Mouse (Mus musculus) embryonic facial prominence, embryonic 11.5 days (tissue): ENCODE results near the gene Ces2f. TPM values are rescaled to one million over a fixed set of nuclear protein-coding genes. Genes with fewer than 3 reads are reported as not detected.

Experiments
- ATAC-seq: fragments of 200-750 bp; cut with Nextera tagmentation; replicated peaks from 2 replicates; pipeline ENCODE4 v1.8.0; 2017; ENCODE audit warnings: low read depth; ENCODE audit not compliant: insufficient number of reproducible peaks, low FRiP score, low TSS enrichment
- DNase-seq: peaks from one replicate; pipeline ENCODE4 v3.0.0-alpha.2; 2015; ENCODE audit warnings: low spot score
- H3K27ac ChIP-seq: fragments of 300-500 bp; sonication (generic); replicated peaks from 2 replicates; pipeline ENCODE4 v1.5.1; 2014; ENCODE audit warnings: mild to moderate bottlenecking, low read depth, low read length, control low read depth
- H3K27me3 ChIP-seq: fragments of 300-500 bp; sonication (generic); 2 replicates; pipeline ENCODE4 v1.6.1; 2014; ENCODE audit warnings: mild to moderate bottlenecking, low read length, moderate library complexity, mixed read lengths; ENCODE audit not compliant: control insufficient read depth, insufficient read depth
- H3K36me3 ChIP-seq: fragments of 300-500 bp; sonication (generic); replicated peaks from 2 replicates; pipeline ENCODE4 v1.6.1; 2014; ENCODE audit warnings: low read depth, mild to moderate bottlenecking, low read length, moderate library complexity, mixed read lengths; ENCODE audit not compliant: control insufficient read depth, insufficient read depth
- H3K4me1 ChIP-seq: fragments of 300-500 bp; sonication (generic); 2 replicates; pipeline ENCODE4 v1.6.1; 2014; ENCODE audit warnings: low read length, mixed read lengths; ENCODE audit not compliant: control insufficient read depth, insufficient read depth
- H3K4me2 ChIP-seq: fragments of 300-500 bp; sonication (generic); 2 replicates; pipeline ENCODE4 v1.6.1; 2014; ENCODE audit warnings: low read depth, mild to moderate bottlenecking, control low read depth, low read length, moderate library complexity
- H3K4me3 ChIP-seq: fragments of 300-500 bp; sonication (generic); 2 replicates; pipeline ENCODE4 v1.5.1; 2014; ENCODE audit warnings: low read depth, low read length, control low read depth
- H3K9ac ChIP-seq: fragments of 300-500 bp; sonication (generic); replicated peaks from 2 replicates; pipeline ENCODE4 v1.6.1; 2014; ENCODE audit warnings: mild to moderate bottlenecking, control low read depth, low read length
- H3K9me3 ChIP-seq: fragments of 300-500 bp; sonication (generic); replicated peaks from 2 replicates; pipeline ENCODE4 v1.6.1; 2016; ENCODE audit warnings: mild to moderate bottlenecking, low read length, inconsistent platforms, mixed read lengths; ENCODE audit not compliant: control insufficient read depth
- WGBS: fragments of 180-500 bp; shearing (Covaris S2); extraction: QIAGEN DNeasy Blood & Tissue Kit; methylation state at CpG from one replicate; pipeline ENCODE4 v1.1.7; 2014; 5-methylcytosine and 5-hydroxymethylcytosine counted together
- polyA plus RNA-seq: library from polyadenylated mRNA; unstranded; fragments of >200 nt; fragmentation: Nextera tagmentation; extraction: Ambion mirVana; gene quantifications from 2 replicates; pipeline ENCODE4 v1.2.1, GENCODE M21; 2014

Gene Ces2f
- polyA plus RNA-seq, 1 experiment from 2014 or later = not detected

DNA sequence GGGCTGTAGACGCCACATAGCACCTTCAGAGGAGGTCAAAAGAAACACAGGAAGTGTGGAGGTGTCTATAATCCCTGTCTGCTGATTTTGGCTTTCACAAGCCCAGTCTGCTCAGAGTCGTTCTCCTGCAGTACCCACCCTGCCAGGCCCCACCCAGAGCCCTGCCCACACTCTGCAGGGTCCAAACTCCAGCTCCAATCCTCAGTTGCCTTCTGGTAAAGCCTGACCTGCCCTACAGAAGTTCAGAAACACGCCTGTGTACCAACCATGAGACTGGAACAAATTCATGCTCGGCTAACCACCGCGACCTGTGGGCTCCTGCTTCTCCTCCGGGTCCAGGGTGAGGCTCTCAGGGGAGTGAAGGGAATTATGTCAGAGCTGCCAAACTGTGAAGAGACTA is 53.4 kb downstream of the Ces2f start, which contains the start of gene Ces2h:
Gene Ces2h, plus strand, starts transcription at position 268 of the 400 bp plus-strand sequence.
- Histone ChIP-seq H3K9me3 (no peaks in the 10 kb centered on the region), H3K36me3 (no peaks in the 10 kb centered on the region), H3K9ac (no peak within 1 kb of the TSS), H3K4me3 (no peak within 1 kb of the TSS), H3K4me1 (no peaks in the 10 kb centered on the region), H3K4me2 (no peak within 1 kb of the TSS), H3K27me3 (no peaks in the 10 kb centered on the region), H3K27ac (no peak within 1 kb of the TSS)
- ATAC-seq (no peak), DNase-seq (no peak)
- 82% methylated on average over 7 of the region's 7 CpGs for WGBS

Other genes starting within 250 kb of the Ces2f start
- gene Ces2a, start 213.4 kb upstream of the Ces2f start, polyA plus RNA-seq = not detected in 2 replicates
- 0.17 TPM in 1 of 2 replicates, not detected in the other for gene Ces2b, start 115.8 kb upstream of the Ces2f start, polyA plus RNA-seq
- not detected in 2 replicates for gene Ces2c, start 100.3 kb upstream of the Ces2f start, polyA plus RNA-seq
- gene Ces2e, start 21.1 kb upstream of the Ces2f start, polyA plus RNA-seq = 0.10 TPM in 1 of 2 replicates, not detected in the other
- gene Ces2g, start 14.4 kb downstream of the Ces2f start, polyA plus RNA-seq = not detected in 2 replicates
- gene Ces2h, start 53.5 kb downstream of the Ces2f start, polyA plus RNA-seq = not detected in 2 replicates
- gene Ces3a, start 101.2 kb downstream of the Ces2f start, polyA plus RNA-seq = not detected in 2 replicates
- gene Ces3b, start 136.4 kb downstream of the Ces2f start, polyA plus RNA-seq = not detected in 2 replicates
- gene Ces4a, start 184.4 kb downstream of the Ces2f start, polyA plus RNA-seq = not detected in 2 replicates
- 119 and 139 TPM in 2 replicates for gene Cbfb, start 223.3 kb downstream of the Ces2f start, polyA plus RNA-seq